Mouse (Mus musculus): ENCODE results near the gene Kpna6. TPM values are rescaled to one million over a fixed set of nuclear protein-coding genes. Genes with fewer than 3 reads are reported as not detected.

Kpna6 gene
- total and polyA plus RNA-seq, 3 experiments = 21.0 to 57.9 (median 23.1) TPM

DNA sequence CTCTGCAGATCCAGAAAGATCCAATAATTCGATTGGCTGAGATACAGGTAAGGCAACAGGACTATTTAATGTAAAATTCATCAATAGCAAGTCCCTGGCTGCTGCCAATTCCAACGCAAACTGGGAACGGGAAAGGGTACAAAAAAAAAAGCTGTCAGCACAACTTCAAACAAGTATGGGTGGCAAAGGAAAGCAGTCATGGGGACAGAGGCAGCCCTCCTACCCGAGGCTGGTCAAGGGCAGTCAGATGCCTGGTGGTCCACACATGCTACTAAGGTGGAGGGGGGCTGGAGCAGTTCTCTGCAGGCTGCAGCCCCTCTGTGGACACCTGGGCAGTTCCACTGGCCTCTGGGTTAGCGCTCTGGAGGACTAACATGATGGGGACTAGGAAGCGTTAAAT is 46.5 kb downstream of the Kpna6 start:
- H3K4me3 ChIP-seq (ENCODE audit: low read depth, low read length) = no peak overlapping the region
- peaks cover 53% of the 10 kb centered on the region for H3K4me1 ChIP-seq (ENCODE audit: insufficient read depth, low read depth, low read length)
- H3K27me3 ChIP-seq (ENCODE audit: insufficient read depth, low read length) = no peaks in the 10 kb centered on the region; the same call in 1 of the 2 replicates
- no peak for DNase-seq (ENCODE audit: low spot score)
- no peaks in the 10 kb centered on the region for H3K9me3 ChIP-seq (replicated peaks)
- H3K36me3 ChIP-seq (replicated peaks) = peaks cover 94% of the 10 kb centered on the region
- TF ChIP-seq TAL1 (conservative IDR thresholded peaks at IDR 0.05; ENCODE audit: low read depth, low read length) = no peak
- no peak for TF ChIP-seq CTCF (IDR thresholded peaks at IDR 0.05; ENCODE audit: low read depth, low read length)
- TF ChIP-seq POLR2AphosphoS5 (IDR thresholded peaks at IDR 0.05; ENCODE audit: insufficient replicate concordance, low read depth, low read length) = no peak
- TF ChIP-seq GATA1 (IDR thresholded peaks at IDR 0.05; ENCODE audit: borderline replicate concordance, low read length) = no peak
- no peak for TF ChIP-seq GATA2 (IDR thresholded peaks at IDR 0.05; ENCODE audit: borderline replicate concordance, low read depth, low read length)
- ATAC-seq (ENCODE audit: extremely low read depth, insufficient number of reproducible peaks, low FRiP score, poor library complexity, severe bottlenecking) = no peak

DNA sequence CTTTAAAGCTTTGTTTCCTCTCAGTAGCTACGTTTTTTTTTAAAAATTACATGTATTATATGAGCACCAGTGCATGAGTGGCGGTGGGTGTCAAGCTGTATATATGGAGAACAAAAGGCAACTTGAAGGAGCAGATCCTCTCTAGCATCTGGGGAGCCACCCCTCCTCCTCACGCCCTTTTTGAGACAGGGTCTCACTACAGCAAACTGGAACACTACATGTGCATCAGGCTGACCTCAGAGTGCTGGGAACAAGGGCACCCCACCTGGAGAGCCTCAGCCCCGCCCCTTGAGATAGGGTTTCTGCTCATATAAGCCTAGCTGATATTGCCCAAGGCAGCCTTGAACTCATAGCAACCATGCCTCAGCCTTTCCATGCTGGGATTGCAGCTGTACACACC is 47.1 kb downstream of the Kpna6 start:
- Histone ChIP-seq H3K36me3 (replicated peaks) (peaks cover 94% of the 10 kb centered on the region), H3K4me1 (ENCODE audit: insufficient read depth, low read depth, low read length) (peaks cover 58% of the 10 kb centered on the region), H3K4me3 (ENCODE audit: low read depth, low read length) (no peak overlapping the region), H3K9me3 (replicated peaks) (no peaks in the 10 kb centered on the region), H3K27me3 (ENCODE audit: insufficient read depth, low read length) (no peaks in the 10 kb centered on the region; the same call in 1 of the 2 replicates)
- no peak for ATAC-seq (ENCODE audit: extremely low read depth, insufficient number of reproducible peaks, low FRiP score, poor library complexity, severe bottlenecking)
- TF ChIP-seq GATA1 (IDR thresholded peaks at IDR 0.05; ENCODE audit: borderline replicate concordance, low read length) (no peak), GATA2 (IDR thresholded peaks at IDR 0.05; ENCODE audit: borderline replicate concordance, low read depth, low read length) (no peak), POLR2AphosphoS5 (IDR thresholded peaks at IDR 0.05; ENCODE audit: insufficient replicate concordance, low read depth, low read length) (no peak), CTCF (IDR thresholded peaks at IDR 0.05; ENCODE audit: low read depth, low read length) (no peak), TAL1 (conservative IDR thresholded peaks at IDR 0.05; ENCODE audit: low read depth, low read length) (no peak)
- no peak for DNase-seq (ENCODE audit: low spot score)

DNA sequence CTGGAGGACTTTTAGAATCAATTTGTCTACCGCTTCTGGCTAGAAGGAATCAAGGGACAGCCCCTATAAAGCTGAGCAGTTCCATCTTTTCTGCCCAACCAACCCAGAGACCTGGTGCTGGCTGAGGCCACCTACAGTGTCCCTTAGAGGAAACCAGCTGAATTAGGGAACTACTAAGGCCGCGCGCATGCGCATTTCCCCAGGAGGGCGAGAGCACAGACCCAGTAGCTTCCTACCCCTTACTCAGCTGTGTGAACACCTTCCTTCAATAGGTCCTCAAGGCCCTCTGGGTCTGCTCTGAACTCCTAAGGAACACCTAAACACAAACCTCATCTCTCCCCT is 47.6 kb downstream of the Kpna6 start:
- H3K9me3 ChIP-seq (replicated peaks) = no peaks in the 10 kb centered on the region
- ATAC-seq (ENCODE audit: extremely low read depth, insufficient number of reproducible peaks, low FRiP score, poor library complexity, severe bottlenecking) (no peak), DNase-seq (ENCODE audit: low spot score) (peak; percentile 19)
- no peaks in the 10 kb centered on the region; the same call in 1 of the 2 replicates for H3K27me3 ChIP-seq (ENCODE audit: insufficient read depth, low read length)
- TF ChIP-seq GATA1 (IDR thresholded peaks at IDR 0.05; ENCODE audit: borderline replicate concordance, low read length) (no peak), POLR2AphosphoS5 (IDR thresholded peaks at IDR 0.05; ENCODE audit: insufficient replicate concordance, low read depth, low read length) (no peak), GATA2 (IDR thresholded peaks at IDR 0.05; ENCODE audit: borderline replicate concordance, low read depth, low read length) (no peak), TAL1 (conservative IDR thresholded peaks at IDR 0.05; ENCODE audit: low read depth, low read length) (no peak), CTCF (IDR thresholded peaks at IDR 0.05; ENCODE audit: low read depth, low read length) (no peak)
- H3K36me3 ChIP-seq (replicated peaks) = peaks cover 92% of the 10 kb centered on the region
- peaks cover 56% of the 10 kb centered on the region for H3K4me1 ChIP-seq (ENCODE audit: insufficient read depth, low read depth, low read length)
- no peak overlapping the region for H3K4me3 ChIP-seq (ENCODE audit: low read depth, low read length)

DNA sequence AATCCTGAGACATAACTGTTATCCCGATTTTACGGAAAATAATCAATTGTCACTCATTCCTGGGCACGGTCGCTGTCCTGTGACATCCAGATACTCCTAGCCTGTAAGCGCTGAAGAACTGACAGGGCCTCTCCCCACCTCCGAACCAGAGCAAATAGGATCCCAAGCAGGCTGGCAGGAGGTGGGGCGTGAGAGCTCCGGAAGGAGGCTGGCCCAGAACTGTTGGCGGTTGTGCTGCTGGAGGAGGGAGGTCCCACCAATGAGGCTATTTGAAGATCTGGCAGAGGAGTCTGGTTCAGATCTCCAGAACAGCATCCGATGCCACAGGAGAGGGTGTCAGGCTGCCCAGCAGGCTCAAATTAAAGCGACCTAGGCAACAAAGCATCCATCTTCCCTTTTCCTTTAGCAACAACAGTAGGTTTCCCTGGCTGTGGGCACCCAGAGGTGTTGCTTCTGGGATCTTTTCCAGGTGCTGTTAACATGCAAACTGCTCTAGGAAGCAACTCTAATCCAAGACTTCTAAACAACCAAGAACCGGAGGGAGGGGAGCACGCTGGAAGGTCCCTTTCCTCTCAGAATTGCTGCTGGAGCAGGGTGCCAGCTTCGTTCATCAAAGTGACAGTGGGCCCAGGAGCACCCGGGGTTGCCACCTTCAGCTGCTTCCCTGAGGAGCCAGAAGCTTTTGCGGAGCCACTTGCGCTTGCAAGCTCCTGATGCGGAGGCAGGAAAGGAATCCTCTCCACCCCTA is 48.1 kb downstream of the Kpna6 start:
- H3K27me3 ChIP-seq (ENCODE audit: insufficient read depth, low read length) = no peaks in the 10 kb centered on the region; the same call in 1 of the 2 replicates
- peak; percentile 76 for DNase-seq (ENCODE audit: low spot score)
- peaks cover 86% of the 10 kb centered on the region for H3K36me3 ChIP-seq (replicated peaks)
- TF ChIP-seq GATA2 (IDR thresholded peaks at IDR 0.05; ENCODE audit: borderline replicate concordance, low read depth, low read length) (no peak), CTCF (IDR thresholded peaks at IDR 0.05; ENCODE audit: low read depth, low read length) (no peak)
- H3K4me1 ChIP-seq (ENCODE audit: insufficient read depth, low read depth, low read length) = peaks cover 60% of the 10 kb centered on the region
- H3K4me3 ChIP-seq (ENCODE audit: low read depth, low read length) = peak overlapping the region; percentile 62; the same call in 1 of the 2 replicates
- ATAC-seq (ENCODE audit: extremely low read depth, insufficient number of reproducible peaks, low FRiP score, poor library complexity, severe bottlenecking) = peak; percentile 98
- no peaks in the 10 kb centered on the region for H3K9me3 ChIP-seq (replicated peaks)

DNA sequence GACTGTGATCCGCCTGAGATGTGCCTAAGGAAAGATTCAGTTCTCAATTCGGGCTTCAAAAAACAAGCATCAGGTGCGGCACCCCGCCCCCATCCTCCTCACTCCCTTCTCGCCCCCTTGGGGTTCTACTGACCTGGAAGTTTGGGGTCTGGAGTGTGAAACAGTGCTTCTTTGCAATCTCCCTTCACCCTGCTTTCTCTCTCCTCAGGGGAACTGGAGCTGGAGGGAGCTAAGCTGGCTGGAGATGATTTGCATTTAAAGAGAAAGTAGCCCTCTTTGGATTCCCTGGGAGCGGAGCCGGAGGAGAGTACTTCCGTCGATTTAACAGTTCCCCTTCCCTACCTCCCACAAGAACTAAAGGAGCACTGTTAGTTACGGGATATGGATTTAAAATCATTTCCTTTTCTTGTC is 48.9 kb downstream of the Kpna6 start, which contains the start of gene Ccdc28b:
Gene Ccdc28b, minus strand, starts transcription at position 267 of the 411 bp plus-strand sequence.
- TF ChIP-seq GATA2 (IDR thresholded peaks at IDR 0.05; ENCODE audit: borderline replicate concordance, low read depth, low read length) (no peak), CTCF (IDR thresholded peaks at IDR 0.05; ENCODE audit: low read depth, low read length) (no peak), TAL1 (conservative IDR thresholded peaks at IDR 0.05; ENCODE audit: low read depth, low read length) (no peak), GATA1 (IDR thresholded peaks at IDR 0.05; ENCODE audit: borderline replicate concordance, low read length) (no peak), POLR2AphosphoS5 (IDR thresholded peaks at IDR 0.05; ENCODE audit: insufficient replicate concordance, low read depth, low read length) (no peak)
- Histone ChIP-seq H3K9me3 (replicated peaks) (no peaks in the 10 kb centered on the region), H3K4me1 (ENCODE audit: insufficient read depth, low read depth, low read length) (peaks cover 66% of the 10 kb centered on the region), H3K4me3 (ENCODE audit: low read depth, low read length) (peak within 1 kb of the TSS; percentile 62), H3K36me3 (replicated peaks) (peaks cover 79% of the 10 kb centered on the region), H3K27me3 (ENCODE audit: insufficient read depth, low read length) (no peaks in the 10 kb centered on the region; the same call in 1 of the 2 replicates)
- ATAC-seq (ENCODE audit: extremely low read depth, insufficient number of reproducible peaks, low FRiP score, poor library complexity, severe bottlenecking) (no peak), DNase-seq (ENCODE audit: low spot score) (peak; percentile 25)

DNA sequence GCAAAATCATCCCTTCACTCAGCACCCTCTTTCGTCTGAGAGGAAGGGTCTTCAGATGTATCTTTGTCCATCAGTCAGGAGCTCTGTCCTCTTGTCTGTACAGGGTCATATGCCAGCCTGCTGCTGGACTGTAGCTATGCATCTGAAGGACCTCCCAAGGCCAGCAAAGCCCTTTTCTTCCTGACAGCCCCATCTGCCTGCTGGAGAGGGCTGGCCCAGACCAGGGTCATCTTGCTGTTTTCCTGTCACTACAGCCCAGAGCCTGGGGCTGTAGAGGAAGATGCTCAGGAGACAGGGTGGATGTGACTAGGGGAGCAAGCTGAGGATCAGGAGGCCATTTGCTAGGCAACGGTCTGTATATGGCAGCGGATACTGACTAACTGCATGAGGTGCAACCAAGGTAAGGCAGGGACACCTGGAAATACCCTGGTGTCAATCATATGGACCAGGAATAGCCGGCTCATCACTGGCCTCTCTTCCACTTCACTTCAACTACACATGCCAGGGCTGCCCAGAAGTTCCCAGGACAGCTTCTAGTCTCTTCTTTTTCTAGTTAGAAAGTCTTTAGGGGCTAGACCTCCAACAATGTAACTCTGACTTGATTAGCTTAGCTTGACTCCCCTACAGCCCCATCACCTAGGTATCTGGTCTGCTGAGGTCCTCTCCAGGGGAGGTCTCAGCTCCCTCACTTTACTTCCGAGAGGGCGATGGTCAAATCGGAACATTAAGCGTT is 49.6 kb downstream of the Kpna6 start:
- TF ChIP-seq GATA2 (IDR thresholded peaks at IDR 0.05; ENCODE audit: borderline replicate concordance, low read depth, low read length) (no peak), POLR2AphosphoS5 (IDR thresholded peaks at IDR 0.05; ENCODE audit: insufficient replicate concordance, low read depth, low read length) (no peak), CTCF (IDR thresholded peaks at IDR 0.05; ENCODE audit: low read depth, low read length) (no peak)
- peak overlapping the region; percentile 62; the same call in 1 of the 2 replicates for H3K4me3 ChIP-seq (ENCODE audit: low read depth, low read length)
- no peak for DNase-seq (ENCODE audit: low spot score)
- H3K4me1 ChIP-seq (ENCODE audit: insufficient read depth, low read depth, low read length) = peaks cover 72% of the 10 kb centered on the region
- no peak for ATAC-seq (ENCODE audit: extremely low read depth, insufficient number of reproducible peaks, low FRiP score, poor library complexity, severe bottlenecking)
- no peaks in the 10 kb centered on the region for H3K27me3 ChIP-seq (ENCODE audit: insufficient read depth, low read length)
- H3K36me3 ChIP-seq (replicated peaks) = peaks cover 73% of the 10 kb centered on the region
- H3K9me3 ChIP-seq (replicated peaks) = no peaks in the 10 kb centered on the region

Data from G1E (cell line).